Mouse (Mus musculus) hindbrain, embryonic 16.5 days (tissue): ENCODE measurements around the gene Ncoa1. TPM values are rescaled to one million over a fixed set of nuclear protein-coding genes. Genes with fewer than 3 reads are reported as not detected.
"Not testable (repeated sequence)": the region's sequence is repeated elsewhere in the genome, so short reads cannot be mapped to it uniquely, and the experiment has no call there.

Experiments
- ATAC-seq: fragments of 200-750 bp; cut with Nextera tagmentation; 2 replicates; pipeline ENCODE4 v1.8.0; 2017; ENCODE audit warnings: moderate TSS enrichment, moderate library complexity
- H3K27ac ChIP-seq: fragments of 300-500 bp; sonication (generic); 2 replicates; pipeline ENCODE4 v1.5.1; 2014; ENCODE audit warnings: low read depth, mild to moderate bottlenecking, control low read depth, low read length, moderate library complexity
- H3K27me3 ChIP-seq: fragments of 300-500 bp; sonication (generic); replicated peaks from 2 replicates; pipeline ENCODE4 v1.6.1; 2014; ENCODE audit warnings: low read length; ENCODE audit not compliant: control insufficient read depth, insufficient read depth
- H3K36me3 ChIP-seq: fragments of 300-500 bp; sonication (generic); 2 replicates; pipeline ENCODE4 v1.6.1; 2014; ENCODE audit warnings: mild to moderate bottlenecking, low read length, moderate library complexity, mixed read lengths; ENCODE audit not compliant: control insufficient read depth, insufficient read depth
- H3K4me1 ChIP-seq: fragments of 300-500 bp; sonication (generic); 2 replicates; pipeline ENCODE4 v1.6.1; 2014; ENCODE audit warnings: low read depth, low read length; ENCODE audit not compliant: control insufficient read depth, insufficient read depth
- H3K4me2 ChIP-seq: fragments of 300-500 bp; sonication (generic); 2 replicates; pipeline ENCODE4 v1.6.1; 2014; ENCODE audit warnings: mild to moderate bottlenecking, low read length, control low read depth, moderate library complexity
- H3K4me3 ChIP-seq: fragments of 300-500 bp; sonication (generic); 2 replicates; pipeline ENCODE4 v1.5.1; 2014; ENCODE audit warnings: mild to moderate bottlenecking, low read length, control low read depth, moderate library complexity
- H3K9ac ChIP-seq: fragments of 300-500 bp; sonication (generic); 2 replicates; pipeline ENCODE4 v1.6.1; 2014; ENCODE audit warnings: low read depth, mild to moderate bottlenecking, control low read depth, low read length, moderate library complexity
- H3K9me3 ChIP-seq: fragments of 300-500 bp; sonication (generic); 2 replicates; pipeline ENCODE4 v1.6.1; 2014; ENCODE audit warnings: mild to moderate bottlenecking, low read length, moderate library complexity; ENCODE audit not compliant: control insufficient read depth
- WGBS: fragments of 180-500 bp; shearing (Covaris S2); extraction: QIAGEN DNeasy Blood & Tissue Kit; methylation state at CpG from one replicate; pipeline ENCODE4 v1.1.7; 2014; 5-methylcytosine and 5-hydroxymethylcytosine counted together
- polyA plus RNA-seq: library from polyadenylated mRNA; unstranded; fragments of >200 nt; fragmentation: Nextera tagmentation; extraction: Ambion mirVana; gene quantifications from 2 replicates; pipeline ENCODE4 v1.2.1, GENCODE M21; 2015

The Ncoa1 gene
- polyA plus RNA-seq, 1 experiment from 2014 or later: 12.4 TPM

- Histone ChIP-seq H3K4me1 (peaks cover 6% of the 10 kb centered on the region), H3K4me2 (no peak overlapping the region), H3K4me3 (no peak overlapping the region), H3K27ac (no peak overlapping the region), H3K36me3 (no peaks in the 10 kb centered on the region), H3K27me3 (no peaks in the 10 kb centered on the region), H3K9me3 (no peaks in the 10 kb centered on the region), H3K9ac (no peak overlapping the region)
- 58% methylated on average over 1 of the region's 1 CpGs for WGBS
- no peak for ATAC-seq
Observed at GRCm38 (mm10) chr12:4371406-4371805, 105.6 kb downstream of the Ncoa1 start.

GRCm38 (mm10) chr12:4365951-4366350 lies 111.0 kb downstream of the Ncoa1 start:
- H3K4me1 ChIP-seq: no peaks in the 10 kb centered on the region
- H3K9ac ChIP-seq: no peak overlapping the region
- H3K4me3 ChIP-seq: no peak overlapping the region
- no peak overlapping the region for H3K27ac ChIP-seq
- 86% methylated on average over 1 of the region's 1 CpGs for WGBS
- H3K36me3 ChIP-seq: no peaks in the 10 kb centered on the region
- ATAC-seq: no peak
- H3K27me3 ChIP-seq: no peaks in the 10 kb centered on the region
- H3K4me2 ChIP-seq: no peak overlapping the region
- no peaks in the 10 kb centered on the region for H3K9me3 ChIP-seq

GRCm38 (mm10) chr12:4359475-4359874 lies 117.5 kb downstream of the Ncoa1 start:
- H3K27me3 ChIP-seq: no peaks in the 10 kb centered on the region
- no peaks in the 10 kb centered on the region for H3K4me1 ChIP-seq
- H3K4me3 ChIP-seq: no peak overlapping the region
- no peak overlapping the region for H3K9ac ChIP-seq
- H3K9me3 ChIP-seq: no peaks in the 10 kb centered on the region
- H3K27ac ChIP-seq: no peak overlapping the region
- no peaks in the 10 kb centered on the region for H3K36me3 ChIP-seq
- WGBS: 38% methylated on average over 1 of the region's 1 CpGs
- no peak overlapping the region for H3K4me2 ChIP-seq
- no peak for ATAC-seq

GRCm38 (mm10) chr12:4358653-4359052 lies 118.3 kb downstream of the Ncoa1 start:
- H3K36me3 ChIP-seq, H3K27ac ChIP-seq, H3K9me3 ChIP-seq, H3K27me3 ChIP-seq, H3K9ac ChIP-seq, ATAC-seq, H3K4me1 ChIP-seq, H3K4me2 ChIP-seq, H3K4me3 ChIP-seq: not testable (repeated sequence)
- WGBS: 34% methylated on average over 2 of the region's 2 CpGs

GRCm38 (mm10) chr12:4358100-4358499 lies 118.9 kb downstream of the Ncoa1 start:
- H3K27me3 ChIP-seq: no peaks in the 10 kb centered on the region
- no peak for ATAC-seq
- no peaks in the 10 kb centered on the region for H3K4me1 ChIP-seq
- H3K9ac ChIP-seq: no peak overlapping the region
- H3K4me2 ChIP-seq: no peak overlapping the region
- no peak overlapping the region for H3K4me3 ChIP-seq
- H3K36me3 ChIP-seq: no peaks in the 10 kb centered on the region
- no peaks in the 10 kb centered on the region for H3K9me3 ChIP-seq
- H3K27ac ChIP-seq: no peak overlapping the region
- WGBS: 94% methylated on average over 4 of the region's 4 CpGs

GRCm38 (mm10) chr12:4356834-4357445 lies 120.0 kb downstream of the Ncoa1 start:
- no peaks in the 10 kb centered on the region for H3K27me3 ChIP-seq
- H3K36me3 ChIP-seq: no peaks in the 10 kb centered on the region
- H3K9ac ChIP-seq: no peak overlapping the region
- no peak overlapping the region for H3K4me3 ChIP-seq
- no peak overlapping the region for H3K4me2 ChIP-seq
- ATAC-seq: no peak
- H3K27ac ChIP-seq: no peak overlapping the region
- no peaks in the 10 kb centered on the region for H3K9me3 ChIP-seq
- WGBS: 91% methylated on average over 5 of the region's 5 CpGs
- no peaks in the 10 kb centered on the region for H3K4me1 ChIP-seq

DNA sequence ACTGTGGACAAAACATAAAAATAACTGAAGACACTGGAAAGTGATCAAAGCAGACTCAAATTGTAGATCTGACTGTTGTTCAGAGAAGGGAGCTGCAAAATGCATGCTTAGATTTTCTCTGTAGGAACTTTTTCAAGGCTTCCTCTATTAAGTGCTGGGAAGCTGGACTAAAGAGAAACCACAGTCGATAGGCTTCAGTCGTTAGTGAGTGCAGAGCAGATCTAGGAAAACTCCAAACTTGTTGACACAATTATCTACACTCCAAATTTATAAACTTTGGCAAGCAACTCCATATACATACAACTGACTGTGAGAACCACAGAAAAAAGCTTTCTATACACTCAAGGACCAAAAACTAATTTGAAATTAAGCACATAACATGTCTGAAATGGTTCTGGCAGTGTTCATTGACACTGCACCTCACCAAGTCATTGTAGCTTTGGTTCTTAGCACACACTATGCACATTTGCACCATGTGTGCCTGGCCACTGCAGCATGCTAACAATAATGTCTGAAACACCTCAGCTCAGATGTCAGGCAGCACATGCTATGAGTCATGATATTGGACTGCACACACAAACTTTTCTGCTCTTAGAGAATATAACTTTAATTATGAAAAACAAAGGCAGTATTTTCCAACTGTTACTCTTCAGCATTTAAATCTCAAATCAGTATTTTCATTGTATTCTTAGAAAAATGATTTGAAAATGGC lies 121.8 kb downstream of the Ncoa1 start:
- no peak overlapping the region for H3K9ac ChIP-seq
- H3K27me3 ChIP-seq: no peaks in the 10 kb centered on the region
- H3K27ac ChIP-seq: no peak overlapping the region
- H3K4me1 ChIP-seq: no peaks in the 10 kb centered on the region
- H3K4me2 ChIP-seq: no peak overlapping the region
- 79% methylated on average over 2 of the region's 2 CpGs for WGBS
- H3K4me3 ChIP-seq: no peak overlapping the region
- no peak for ATAC-seq
- no peaks in the 10 kb centered on the region for H3K9me3 ChIP-seq
- no peaks in the 10 kb centered on the region for H3K36me3 ChIP-seq

DNA sequence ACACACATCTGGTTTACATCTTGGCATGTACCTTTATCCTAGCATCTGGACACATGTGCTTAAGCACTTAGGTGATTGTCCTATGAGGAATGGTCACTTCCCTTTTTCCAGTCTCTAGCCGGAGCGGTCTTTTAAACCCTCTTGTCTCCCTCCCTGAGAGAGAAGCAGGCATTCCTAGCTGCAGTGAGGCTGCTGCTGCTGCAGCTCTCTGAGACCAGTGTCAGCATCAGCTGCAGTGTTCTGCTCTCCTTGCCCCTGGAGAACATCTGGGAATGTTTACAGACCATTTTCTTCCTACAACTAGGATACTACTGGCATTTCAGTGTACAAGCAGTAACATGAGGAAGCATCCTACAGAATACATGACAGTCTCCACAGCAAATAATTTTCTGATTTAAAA lies 133.8 kb downstream of the Ncoa1 start:
- no peak overlapping the region for H3K4me2 ChIP-seq
- no peak for ATAC-seq
- no peak overlapping the region for H3K4me3 ChIP-seq
- H3K36me3 ChIP-seq: no peaks in the 10 kb centered on the region
- WGBS: 82% methylated on average over 2 of the region's 2 CpGs
- peaks cover 2% of the 10 kb centered on the region for H3K4me1 ChIP-seq
- no peaks in the 10 kb centered on the region for H3K27me3 ChIP-seq
- H3K9me3 ChIP-seq: no peaks in the 10 kb centered on the region
- H3K27ac ChIP-seq: peak overlapping the region; percentile 51; the same call in 1 of the 2 replicates
- no peak overlapping the region for H3K9ac ChIP-seq

DNA sequence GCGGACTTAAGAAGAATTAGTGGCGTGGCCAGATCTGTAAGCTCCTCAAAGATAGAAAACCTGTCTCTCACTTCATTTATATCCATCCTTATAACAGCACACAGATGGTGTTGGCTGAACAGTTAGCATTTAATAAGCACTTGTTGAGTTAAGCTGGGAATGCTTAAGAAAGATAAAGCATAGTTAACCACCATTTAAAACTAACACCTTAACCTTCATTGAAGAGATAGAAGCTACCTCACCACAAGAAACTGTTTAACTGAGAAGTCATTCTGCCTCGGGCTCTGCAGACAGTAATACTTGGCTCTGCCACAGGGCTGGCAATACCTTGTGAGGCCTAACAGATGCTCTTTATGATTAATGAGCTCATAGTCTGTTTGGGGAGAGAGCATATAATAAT lies 134.9 kb downstream of the Ncoa1 start:
- WGBS: 69% methylated on average over 3 of the region's 3 CpGs
- Histone ChIP-seq H3K4me1 (peaks cover 2% of the 10 kb centered on the region), H3K4me3 (no peak overlapping the region), H3K27ac (no peak overlapping the region), H3K9me3 (no peaks in the 10 kb centered on the region), H3K9ac (no peak overlapping the region), H3K4me2 (no peak overlapping the region), H3K36me3 (no peaks in the 10 kb centered on the region), H3K27me3 (no peaks in the 10 kb centered on the region)
- peak; percentile 71; the same call in 1 of the 2 replicates for ATAC-seq
